Mouse (Mus musculus) intestine, embryonic 15.5 days (tissue): ENCODE data around the gene Ccdc42. TPM values are rescaled to one million over a fixed set of nuclear protein-coding genes. Genes with fewer than 3 reads are reported as not detected.

Experiments
- ATAC-seq: fragments of 200-750 bp; cut with Nextera tagmentation; 2 replicates; pipeline ENCODE4 v1.8.0; 2017; ENCODE audit warnings: moderate TSS enrichment, moderate library complexity
- H3K27ac ChIP-seq: fragments of 300-500 bp; sonication (generic); 2 replicates; pipeline ENCODE4 v1.5.1; 2015; ENCODE audit warnings: mild to moderate bottlenecking, inconsistent platforms
- H3K27me3 ChIP-seq: fragments of 300-500 bp; sonication (generic); replicated peaks from 2 replicates; pipeline ENCODE4 v1.6.1; 2015; ENCODE audit warnings: inconsistent platforms
- H3K36me3 ChIP-seq: fragments of 300-500 bp; sonication (generic); 2 replicates; pipeline ENCODE4 v1.6.1; 2015; ENCODE audit warnings: inconsistent platforms
- H3K4me1 ChIP-seq: fragments of 300-500 bp; sonication (generic); replicated peaks from 2 replicates; pipeline ENCODE4 v1.6.1; 2015; ENCODE audit warnings: inconsistent platforms
- H3K4me2 ChIP-seq: fragments of 300-500 bp; sonication (generic); replicated peaks from 2 replicates; pipeline ENCODE4 v1.6.1; 2015; ENCODE audit warnings: mild to moderate bottlenecking, inconsistent platforms
- H3K4me3 ChIP-seq: fragments of 300-500 bp; sonication (generic); replicated peaks from 2 replicates; pipeline ENCODE4 v1.5.1; 2015; ENCODE audit warnings: inconsistent platforms
- H3K9ac ChIP-seq: fragments of 300-500 bp; sonication (generic); 2 replicates; pipeline ENCODE4 v1.6.1; 2015; ENCODE audit warnings: inconsistent platforms
- H3K9me3 ChIP-seq: fragments of 300-500 bp; sonication (generic); 2 replicates; pipeline ENCODE4 v1.6.1; 2016; ENCODE audit warnings: inconsistent platforms
- WGBS: fragments of 180-500 bp; shearing (Covaris S2); methylation state at CpG from one replicate; pipeline ENCODE4 v1.1.7; 2015; 5-methylcytosine and 5-hydroxymethylcytosine counted together
- polyA plus RNA-seq: library from polyadenylated mRNA; unstranded; fragments of >200 nt; fragmentation: Nextera tagmentation; extraction: Ambion mirVana; gene quantifications from 2 replicates; pipeline ENCODE4 v1.2.1, GENCODE M21; 2015

The Ccdc42 gene
- polyA plus RNA-seq, 1 experiment from 2014 or later: 0.25 TPM

GRCm38 (mm10) chr11:68593247-68593646, 6.4 kb downstream of the Ccdc42 start:
- Histone ChIP-seq H3K27me3 (no peaks in the 10 kb centered on the region), H3K27ac (no peak overlapping the region), H3K4me2 (no peak overlapping the region), H3K4me3 (no peak overlapping the region), H3K4me1 (peaks cover 18% of the 10 kb centered on the region), H3K36me3 (no peaks in the 10 kb centered on the region), H3K9ac (no peak overlapping the region), H3K9me3 (no peaks in the 10 kb centered on the region)
- WGBS: 69% methylated on average over 3 of the region's 3 CpGs
- no peak for ATAC-seq

GRCm38 (mm10) chr11:68597912-68598311, 11.1 kb downstream of the Ccdc42 start:
- no peak for ATAC-seq
- H3K9ac ChIP-seq: no peak overlapping the region
- H3K27ac ChIP-seq: no peak overlapping the region
- WGBS: 91% methylated on average over 2 of the region's 2 CpGs
- H3K4me1 ChIP-seq: peaks cover 26% of the 10 kb centered on the region
- H3K36me3 ChIP-seq: no peaks in the 10 kb centered on the region
- no peak overlapping the region for H3K4me3 ChIP-seq
- no peaks in the 10 kb centered on the region for H3K27me3 ChIP-seq
- H3K9me3 ChIP-seq: no peaks in the 10 kb centered on the region
- no peak overlapping the region for H3K4me2 ChIP-seq

- Histone ChIP-seq H3K4me2 (no peak overlapping the region), H3K4me1 (peaks cover 26% of the 10 kb centered on the region), H3K36me3 (no peaks in the 10 kb centered on the region), H3K4me3 (no peak overlapping the region), H3K9me3 (no peaks in the 10 kb centered on the region), H3K27me3 (no peaks in the 10 kb centered on the region), H3K27ac (peak overlapping the region; percentile 81), H3K9ac (no peak overlapping the region)
- 26% methylated on average over 6 of the region's 6 CpGs for WGBS
- peak; percentile 73 for ATAC-seq
Observed at GRCm38 (mm10) chr11:68600551-68601021, 13.8 kb downstream of the Ccdc42 start.

GRCm38 (mm10) chr11:68601486-68601991, 14.7 kb downstream of the Ccdc42 start:
- no peak; the same call in 1 of the 2 replicates for ATAC-seq
- peak overlapping the region; percentile 81 for H3K27ac ChIP-seq
- no peaks in the 10 kb centered on the region for H3K27me3 ChIP-seq
- no peaks in the 10 kb centered on the region for H3K9me3 ChIP-seq
- H3K9ac ChIP-seq: peak overlapping the region; percentile 15; the same call in 1 of the 2 replicates
- no peak overlapping the region for H3K4me2 ChIP-seq
- WGBS: 20% methylated on average over 9 of the region's 9 CpGs
- no peaks in the 10 kb centered on the region for H3K36me3 ChIP-seq
- H3K4me1 ChIP-seq: peaks cover 26% of the 10 kb centered on the region
- no peak overlapping the region for H3K4me3 ChIP-seq

- WGBS: 13% methylated on average over 8 of the region's 8 CpGs
- H3K27me3 ChIP-seq: no peaks in the 10 kb centered on the region
Observed at GRCm38 (mm10) chr11:68602200-68602931, 15.5 kb downstream of the Ccdc42 start.

GRCm38 (mm10) chr11:68607046-68607445, 20.2 kb downstream of the Ccdc42 start:
- H3K9ac ChIP-seq: no peak overlapping the region
- WGBS: 90% methylated on average over 2 of the region's 2 CpGs
- no peaks in the 10 kb centered on the region for H3K27me3 ChIP-seq
- H3K27ac ChIP-seq: no peak overlapping the region
- no peak overlapping the region for H3K4me3 ChIP-seq
- H3K4me2 ChIP-seq: no peak overlapping the region
- peaks cover 13% of the 10 kb centered on the region for H3K4me1 ChIP-seq
- no peaks in the 10 kb centered on the region for H3K36me3 ChIP-seq
- no peaks in the 10 kb centered on the region for H3K9me3 ChIP-seq
- no peak for ATAC-seq

More at GRCm38 (mm10) chr11:68602200-68602931, 15.5 kb downstream of the Ccdc42 start:
- Histone ChIP-seq H3K4me3 (no peak overlapping the region), H3K4me2 (0 out of 2 replicates have a peak overlapping the region, but pooled peaks have one; percentile 7), H3K9me3 (no peaks in the 10 kb centered on the region), H3K36me3 (no peaks in the 10 kb centered on the region), H3K4me1 (peaks cover 26% of the 10 kb centered on the region), H3K27ac (peak overlapping the region; percentile 81), H3K9ac (no peak overlapping the region)
- peak; percentile 50 for ATAC-seq

GRCm38 (mm10) chr11:68609910-68610566, 23.2 kb downstream of the Ccdc42 start:
- no peaks in the 10 kb centered on the region for H3K9me3 ChIP-seq
- H3K4me2 ChIP-seq: no peak overlapping the region
- no peak for ATAC-seq
- peaks cover 9% of the 10 kb centered on the region for H3K4me1 ChIP-seq
- H3K27ac ChIP-seq: no peak overlapping the region
- 34% methylated on average over 9 of the region's 9 CpGs for WGBS
- H3K36me3 ChIP-seq: no peaks in the 10 kb centered on the region
- H3K4me3 ChIP-seq: no peak overlapping the region
- H3K27me3 ChIP-seq: no peaks in the 10 kb centered on the region
- H3K9ac ChIP-seq: no peak overlapping the region

GRCm38 (mm10) chr11:68610567-68610947, 23.7 kb downstream of the Ccdc42 start:
- Histone ChIP-seq H3K4me3 (no peak overlapping the region), H3K27me3 (no peaks in the 10 kb centered on the region), H3K4me2 (no peak overlapping the region), H3K36me3 (no peaks in the 10 kb centered on the region), H3K4me1 (peaks cover 9% of the 10 kb centered on the region), H3K9me3 (no peaks in the 10 kb centered on the region), H3K27ac (no peak overlapping the region), H3K9ac (no peak overlapping the region)
- ATAC-seq: no peak
- WGBS: 79% methylated on average over 8 of the region's 8 CpGs

- Histone ChIP-seq H3K9ac (no peak overlapping the region), H3K27ac (no peak overlapping the region), H3K4me1 (peaks cover 9% of the 10 kb centered on the region), H3K27me3 (no peaks in the 10 kb centered on the region), H3K4me2 (no peak overlapping the region), H3K36me3 (no peaks in the 10 kb centered on the region), H3K4me3 (no peak overlapping the region), H3K9me3 (no peaks in the 10 kb centered on the region)
- WGBS: 34% methylated on average over 5 of the region's 5 CpGs
- peak; percentile 47; the same call in 1 of the 2 replicates for ATAC-seq
Observed at GRCm38 (mm10) chr11:68613071-68613711, 26.4 kb downstream of the Ccdc42 start.

- Histone ChIP-seq H3K27me3 (no peaks in the 10 kb centered on the region), H3K4me3 (no peak overlapping the region), H3K27ac (peak overlapping the region; percentile 84), H3K4me2 (peak overlapping the region; percentile 55), H3K9me3 (no peaks in the 10 kb centered on the region), H3K4me1 (peaks cover 17% of the 10 kb centered on the region), H3K9ac (no peak overlapping the region), H3K36me3 (no peaks in the 10 kb centered on the region)
- 36% methylated on average over 9 of the region's 9 CpGs for WGBS
- ATAC-seq: 0 out of 2 replicates have a peak, but pooled peaks have one; percentile 17
Observed at GRCm38 (mm10) chr11:68622751-68623150, 35.9 kb downstream of the Ccdc42 start.

GRCm38 (mm10) chr11:68623225-68623870, 36.5 kb downstream of the Ccdc42 start:
- Histone ChIP-seq H3K36me3 (no peaks in the 10 kb centered on the region), H3K27me3 (no peaks in the 10 kb centered on the region), H3K9ac (no peak overlapping the region), H3K27ac (peak overlapping the region; percentile 84), H3K9me3 (no peaks in the 10 kb centered on the region), H3K4me2 (peak overlapping the region; percentile 55), H3K4me1 (peaks cover 17% of the 10 kb centered on the region), H3K4me3 (peak overlapping the region; percentile 15)
- ATAC-seq: peak; percentile 96
- 3% methylated on average over 14 of the region's 14 CpGs for WGBS

GRCm38 (mm10) chr11:68623871-68624258, 37.0 kb downstream of the Ccdc42 start:
- Histone ChIP-seq H3K4me3 (peak overlapping the region; percentile 15; the same call in 1 of the 2 replicates), H3K9ac (no peak overlapping the region), H3K36me3 (no peaks in the 10 kb centered on the region), H3K9me3 (no peaks in the 10 kb centered on the region), H3K4me1 (peaks cover 17% of the 10 kb centered on the region), H3K27ac (peak overlapping the region; percentile 77), H3K4me2 (peak overlapping the region; percentile 55), H3K27me3 (no peaks in the 10 kb centered on the region)
- 7% methylated on average over 5 of the region's 5 CpGs for WGBS
- peak; percentile 65 for ATAC-seq
